Mouse (Mus musculus) skeletal muscle tissue, adult 2 months (tissue): Measurements from ENCODE around the gene Cdh11.

Source experiments
- DNase-seq: peaks from one replicate; pipeline ENCODE4 v3.0.0-alpha.2; 2012; ENCODE audit warnings: low read depth, low spot score

The Cdh11 gene

GRCm38 (mm10) chr8:102785592-102786416, at the start of gene Cdh11:
TSS of gene Cdh11 (minus strand) at chr8:102785642.
- no peak for DNase-seq

- DNase-seq = no peak
Measured at GRCm38 (mm10) chr8:102813959-102814358, 28.5 kb upstream of the Cdh11 start.

GRCm38 (mm10) chr8:102790303-102790702, 4.9 kb upstream of the Cdh11 start:
- DNase-seq = no peak

- no peak for DNase-seq
Measured at GRCm38 (mm10) chr8:102786467-102787360, 1.3 kb upstream of the Cdh11 start.

- peak; percentile 2 for DNase-seq
Measured at GRCm38 (mm10) chr8:102784835-102785455, 497 bp downstream of the Cdh11 start.

GRCm38 (mm10) chr8:102783821-102784591, 1.4 kb downstream of the Cdh11 start:
- DNase-seq = no peak

GRCm38 (mm10) chr8:102782707-102783489, 2.5 kb downstream of the Cdh11 start:
- no peak for DNase-seq

- DNase-seq = peak; percentile 22
Measured at GRCm38 (mm10) chr8:102780899-102781298, 4.5 kb downstream of the Cdh11 start.

- no peak for DNase-seq
Measured at GRCm38 (mm10) chr8:102774594-102774993, 10.8 kb downstream of the Cdh11 start.

- DNase-seq = no peak
Measured at GRCm38 (mm10) chr8:102771456-102771855, 14.0 kb downstream of the Cdh11 start.

- DNase-seq = no peak
Measured at GRCm38 (mm10) chr8:102753839-102754238, 31.6 kb downstream of the Cdh11 start.

- no peak for DNase-seq
Measured at GRCm38 (mm10) chr8:102742940-102743339, 42.5 kb downstream of the Cdh11 start.

GRCm38 (mm10) chr8:102742008-102742591, 43.3 kb downstream of the Cdh11 start:
- DNase-seq = no peak

GRCm38 (mm10) chr8:102740963-102741362, 44.5 kb downstream of the Cdh11 start:
- DNase-seq = no peak

- peak; percentile 2 for DNase-seq
Measured at GRCm38 (mm10) chr8:102738961-102739487, 46.4 kb downstream of the Cdh11 start.

GRCm38 (mm10) chr8:102738395-102738794, 47.0 kb downstream of the Cdh11 start:
- no peak for DNase-seq

GRCm38 (mm10) chr8:102734419-102734818, 51.0 kb downstream of the Cdh11 start:
- no peak for DNase-seq

- no peak for DNase-seq
Measured at GRCm38 (mm10) chr8:102726206-102726935, 59.1 kb downstream of the Cdh11 start.

- no peak for DNase-seq
Measured at GRCm38 (mm10) chr8:102725496-102725895, 59.9 kb downstream of the Cdh11 start.
